Mouse (Mus musculus): ENCODE results near the gene Ext2.

The Ext2 gene

GRCm38 (mm10) chr2:93732658-93733057 lies 89.7 kb downstream of the Ext2 start:
- DNase-seq, result no peak

DNA sequence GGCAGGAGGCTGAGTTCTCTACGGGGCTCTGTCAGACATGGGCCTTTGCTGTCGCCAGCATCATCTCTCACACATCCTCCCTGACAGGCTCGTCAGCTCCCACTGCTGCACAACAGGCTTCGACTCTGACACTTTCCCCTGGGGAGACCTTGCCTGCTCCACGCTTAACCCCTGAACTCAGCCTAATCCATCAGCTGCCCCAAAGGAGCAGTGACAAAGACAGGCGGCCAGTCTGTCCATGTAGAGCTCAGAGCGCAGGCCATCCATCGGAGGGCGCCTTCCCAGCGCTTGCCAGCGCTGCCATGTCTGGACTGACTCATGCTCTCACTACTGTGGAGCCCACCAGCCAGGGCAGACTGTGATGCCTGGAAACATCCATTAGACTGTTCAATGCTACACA lies 92.8 kb downstream of the Ext2 start:
- DNase-seq, result no peak

- DNase-seq, result no peak
These were observed 99.1 kb downstream of the Ext2 start for GRCm38 (mm10) chr2:93723138-93723744.

DNA sequence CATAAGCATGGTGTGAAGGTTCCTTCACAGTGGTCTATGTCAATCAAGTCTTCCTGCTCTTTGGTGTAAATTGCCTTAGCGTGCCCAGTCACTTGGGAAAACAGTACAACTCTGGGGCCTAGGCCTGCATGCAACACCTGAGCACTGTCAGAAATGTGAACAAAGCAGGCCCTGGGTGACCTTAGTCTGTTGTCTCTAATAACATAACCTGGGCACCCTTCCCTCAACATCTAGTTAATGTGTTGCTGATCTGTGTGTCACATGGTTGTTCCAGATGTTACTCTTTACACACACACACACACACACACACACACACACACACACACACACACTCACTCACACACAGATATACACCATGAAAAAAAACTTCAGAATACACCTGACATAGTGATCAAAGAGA lies 101.4 kb downstream of the Ext2 start:
- no peak for DNase-seq

DNA sequence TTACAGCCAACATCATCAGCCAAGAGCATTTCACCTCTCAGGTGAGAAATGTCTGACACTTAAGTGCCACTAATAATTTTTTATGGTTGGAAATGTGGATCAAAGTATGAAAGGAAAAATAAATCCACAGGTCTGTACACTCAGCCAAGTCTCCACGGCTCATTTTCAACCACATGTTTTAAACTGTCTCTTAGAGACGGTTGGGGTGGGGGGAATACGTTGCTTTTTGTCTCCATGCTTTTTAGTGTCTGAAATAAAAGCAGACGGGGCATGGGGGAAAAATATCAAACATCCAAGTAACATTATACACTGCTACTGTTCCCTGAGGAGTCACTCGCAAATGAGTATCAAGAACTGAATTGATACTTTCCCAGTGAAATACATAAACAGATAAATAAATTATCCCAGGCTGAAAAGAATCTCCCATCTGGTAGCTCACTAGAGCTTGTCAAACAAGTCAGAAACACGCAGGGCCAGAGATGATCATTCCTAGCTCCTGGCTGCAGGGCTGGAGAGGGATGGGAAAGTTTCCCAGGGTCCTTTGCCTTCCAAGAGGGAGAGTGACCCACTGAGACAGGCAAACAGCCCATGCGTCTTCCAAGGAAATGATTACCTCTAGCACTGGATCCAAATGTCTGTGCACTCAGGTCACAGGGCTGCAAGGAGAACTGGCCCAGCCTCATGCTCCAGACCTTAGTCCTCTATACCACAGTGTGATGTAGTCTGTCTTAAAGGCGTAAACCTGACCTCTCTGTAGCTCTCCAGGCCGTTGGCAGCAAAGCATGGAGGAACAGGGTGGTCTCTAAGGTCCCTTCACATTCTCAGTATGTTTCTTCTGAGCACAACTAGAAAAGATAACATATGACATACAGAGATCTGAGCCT lies 102.3 kb downstream of the Ext2 start:
- no peak for DNase-seq

- DNase-seq, result no peak
These were observed 109.1 kb downstream of the Ext2 start for GRCm38 (mm10) chr2:93713267-93713666.

DNA sequence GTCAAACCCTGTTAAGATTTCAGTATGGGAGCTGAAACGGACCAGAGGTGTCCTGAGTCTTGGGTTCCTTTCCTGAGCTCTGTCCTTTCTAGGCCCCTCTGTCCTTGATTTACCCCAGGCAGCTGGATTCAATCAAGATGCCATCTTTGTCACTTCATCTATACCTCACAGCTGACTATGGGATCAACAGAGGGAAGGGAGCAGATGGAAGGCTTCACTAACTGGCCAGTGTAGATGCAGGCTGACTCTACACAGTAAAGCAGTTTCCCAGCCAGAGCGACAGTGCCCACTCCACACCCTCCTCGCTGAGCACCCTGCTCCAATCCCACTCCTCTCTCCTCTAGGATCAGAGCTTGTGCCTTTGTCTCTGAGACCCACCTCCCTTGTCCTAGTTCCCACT lies 110.9 kb downstream of the Ext2 start:
- no peak for DNase-seq

- DNase-seq, result peak in 1 of 2 experiments; percentile 20
These were observed 112.7 kb downstream of the Ext2 start for GRCm38 (mm10) chr2:93709696-93710095.

DNA sequence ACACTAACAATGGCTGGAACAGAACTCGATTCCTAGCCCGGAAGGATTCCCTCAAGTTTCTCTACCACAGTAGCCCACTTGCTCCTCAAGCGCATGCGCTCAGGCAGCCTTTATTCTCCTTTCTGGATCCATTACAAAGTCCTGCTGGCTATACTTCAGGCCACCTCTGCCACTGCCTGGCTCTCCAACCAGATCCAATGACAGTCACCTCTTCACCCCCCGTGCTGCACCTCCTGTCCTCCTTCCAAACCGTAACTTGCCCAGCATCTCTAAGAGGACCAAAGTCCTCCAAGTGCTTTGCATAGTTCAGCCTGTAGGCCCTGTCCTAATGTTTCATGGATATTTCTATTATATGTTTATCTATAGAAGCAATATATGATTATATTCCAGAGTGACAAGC lies 113.1 kb downstream of the Ext2 start:
- DNase-seq, result no peak

DNA sequence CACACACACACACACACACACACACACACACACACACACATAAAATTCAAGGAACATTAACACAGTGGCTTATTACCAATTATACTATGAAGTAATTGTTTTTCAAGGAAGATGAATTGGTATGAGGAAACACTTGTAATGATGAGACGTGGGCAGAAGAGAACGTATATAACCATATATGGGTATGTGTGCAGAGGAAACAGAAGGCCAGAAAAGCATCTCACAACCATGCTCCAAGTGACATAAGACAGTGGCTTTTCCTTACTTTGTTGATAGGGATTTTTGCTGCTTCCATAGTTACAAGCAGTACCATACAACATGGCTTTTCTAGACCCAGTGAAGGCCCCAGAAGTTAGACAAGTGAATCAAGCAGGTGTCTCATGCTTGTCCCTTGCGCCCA lies 115.5 kb downstream of the Ext2 start:
- no peak for DNase-seq

DNA sequence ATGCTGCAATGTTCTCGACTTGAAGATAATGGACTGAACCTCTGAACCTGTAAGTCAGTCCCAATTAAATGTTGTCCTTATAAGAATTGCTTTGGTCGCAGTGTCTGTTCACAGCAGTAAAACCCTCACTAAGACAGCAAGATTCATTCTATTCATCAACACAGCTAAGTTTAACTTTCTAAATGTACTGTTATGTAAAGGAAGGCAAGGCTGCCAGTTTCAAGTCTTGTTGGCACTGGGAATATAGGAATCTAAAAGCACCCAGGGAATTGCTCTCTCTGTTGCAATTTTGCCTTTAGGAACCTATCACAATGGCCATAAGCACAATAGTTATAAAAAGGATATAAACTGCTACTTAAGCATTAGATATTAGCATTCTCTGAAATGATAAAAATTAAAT lies 116.0 kb downstream of the Ext2 start:
- no peak for DNase-seq

DNA sequence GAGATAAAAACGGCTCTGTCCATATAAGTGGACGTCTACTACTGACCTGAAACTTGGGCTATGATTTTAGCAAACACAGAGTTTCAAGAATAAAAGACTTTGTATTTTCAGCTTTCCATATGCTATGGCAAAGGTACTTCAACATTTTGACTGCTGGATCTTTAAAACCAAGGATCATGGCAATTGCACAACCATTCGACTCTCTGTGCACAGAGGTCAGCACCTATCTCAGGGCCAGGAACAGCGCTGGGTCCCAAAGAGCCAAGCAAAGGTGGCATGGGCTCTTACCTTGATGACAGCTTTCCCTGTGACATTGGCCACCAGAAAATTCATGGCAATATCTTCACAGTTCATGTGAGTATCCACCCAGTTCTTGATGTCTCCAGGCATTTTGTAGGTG lies 118.2 kb downstream of the Ext2 start:
- DNase-seq, result no peak

- DNase-seq, result no peak
These were observed 119.1 kb downstream of the Ext2 start for GRCm38 (mm10) chr2:93702936-93703926.

GRCm38 (mm10) chr2:93699346-93699745 lies 123.0 kb downstream of the Ext2 start:
- DNase-seq, result no peak

- DNase-seq, result peak in 1 of 2 experiments; percentile 10
These were observed 126.2 kb downstream of the Ext2 start for GRCm38 (mm10) chr2:93696181-93696641.

GRCm38 (mm10) chr2:93693101-93693500 lies 129.3 kb downstream of the Ext2 start:
- DNase-seq, result no peak

DNA sequence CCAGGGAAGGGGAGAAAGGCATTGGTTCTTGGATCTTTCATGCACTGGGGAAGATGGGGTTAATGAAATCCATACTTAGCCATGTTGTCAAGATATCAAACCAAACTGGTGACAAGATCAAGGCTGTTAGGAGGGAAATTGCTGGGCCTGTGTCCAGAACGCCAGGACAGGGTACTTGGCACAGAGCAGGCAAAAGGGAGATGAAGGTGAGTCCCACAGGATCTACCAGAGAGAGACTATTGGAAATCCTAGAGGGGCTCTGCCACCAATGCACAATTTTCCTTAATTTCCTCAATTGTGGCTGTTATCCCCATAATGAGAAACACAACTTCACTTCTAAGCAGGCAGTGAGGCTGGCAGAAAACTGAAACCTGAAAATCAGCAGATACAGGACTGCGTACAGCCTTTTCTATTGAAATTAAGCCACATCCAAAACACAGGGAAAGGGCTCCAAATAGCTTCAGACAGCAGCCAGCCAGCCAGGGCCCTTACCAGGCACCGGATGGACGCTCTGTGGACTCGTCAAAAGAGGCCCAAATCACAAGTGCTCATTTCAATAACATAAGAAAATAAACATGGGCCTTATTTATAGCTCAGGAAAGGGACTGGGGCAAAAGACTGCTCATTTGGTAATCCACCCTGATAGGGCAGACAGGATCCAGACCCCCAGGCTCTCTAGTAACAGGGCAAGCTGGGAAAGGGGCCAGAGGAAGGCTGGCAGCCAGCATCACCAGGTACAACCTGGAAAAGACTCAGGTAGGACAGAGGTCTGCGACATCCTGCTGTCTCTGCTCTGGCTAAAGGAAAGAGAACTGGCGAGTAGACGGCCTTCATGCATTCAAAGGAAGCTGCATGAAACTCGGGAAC lies 132.1 kb downstream of the Ext2 start:
- DNase-seq, result no peak

DNA sequence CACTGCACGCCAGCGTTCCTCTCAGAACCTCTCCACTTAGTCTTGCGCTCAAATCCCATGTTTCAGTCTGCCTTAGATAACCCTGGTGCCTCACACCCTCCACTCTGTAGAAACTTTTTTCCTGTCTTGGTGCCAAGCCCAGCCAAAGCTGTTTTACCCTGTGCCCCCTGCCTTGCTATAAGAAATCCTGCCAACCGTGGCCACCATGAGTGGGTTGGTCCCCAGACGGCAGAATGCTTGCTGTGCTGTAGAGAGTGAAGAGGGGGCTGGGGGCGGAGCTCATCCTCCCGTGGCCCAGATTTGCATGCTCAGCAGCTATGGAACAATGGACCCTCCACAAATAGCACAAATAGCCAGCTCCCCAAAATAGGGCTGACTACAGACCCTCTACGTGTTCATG lies 138.7 kb downstream of the Ext2 start:
- no peak for DNase-seq

GRCm38 (mm10) chr2:93682601-93683202 lies 139.7 kb downstream of the Ext2 start:
- DNase-seq, result no peak

GRCm38 (mm10) chr2:93681321-93681720 lies 141.0 kb downstream of the Ext2 start:
- no peak for DNase-seq

DNA sequence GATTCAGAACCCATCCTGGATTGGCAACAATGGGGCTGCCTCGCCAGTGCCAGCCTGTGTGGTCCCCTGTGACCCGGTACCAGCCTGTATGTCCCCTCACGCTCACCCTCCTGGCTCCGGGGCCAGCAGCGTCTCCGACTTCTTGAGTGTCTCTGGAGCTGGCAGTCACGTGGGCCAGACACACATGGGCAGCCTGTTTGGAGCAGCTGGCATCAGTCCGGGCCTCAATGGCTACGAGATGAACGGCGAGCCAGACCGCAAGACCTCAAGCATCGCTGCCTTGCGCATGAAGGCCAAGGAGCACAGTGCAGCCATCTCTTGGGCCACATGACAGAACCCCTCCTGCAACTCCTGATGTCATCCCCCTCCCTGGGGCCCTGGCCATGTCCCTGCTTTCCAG lies 145.1 kb downstream of the Ext2 start:
- DNase-seq, result no peak
